Mouse (Mus musculus) heart, postnatal 10 days (tissue): ENCODE measurements around the gene Rnaseh2a. TPM values are rescaled to one million over a fixed set of nuclear protein-coding genes. Genes with fewer than 3 reads are reported as not detected.
A peak's percentile ranks its signal among the peaks of the same experiment; 100 is the strongest.

Experiments used
- DNase-seq, 2 experiments: peaks; one replicate each; pipeline ENCODE4 v3.0.0; 2021
- intact Hi-C: fragments of 180-260 bp; cut with DNase I; formaldehyde crosslinking; loops from one replicate; pipeline ENCODE4 v1.15.1; 2025
- total RNA-seq, 2 experiments: library from RNA; stranded (reverse); gene quantifications; 2 replicates each; pipeline ENCODE4 v1.2.3; 2021

Rnaseh2a gene
- total RNA-seq, 2 experiments from 2014 or later: 53.4 to 55.4 TPM

DNA sequence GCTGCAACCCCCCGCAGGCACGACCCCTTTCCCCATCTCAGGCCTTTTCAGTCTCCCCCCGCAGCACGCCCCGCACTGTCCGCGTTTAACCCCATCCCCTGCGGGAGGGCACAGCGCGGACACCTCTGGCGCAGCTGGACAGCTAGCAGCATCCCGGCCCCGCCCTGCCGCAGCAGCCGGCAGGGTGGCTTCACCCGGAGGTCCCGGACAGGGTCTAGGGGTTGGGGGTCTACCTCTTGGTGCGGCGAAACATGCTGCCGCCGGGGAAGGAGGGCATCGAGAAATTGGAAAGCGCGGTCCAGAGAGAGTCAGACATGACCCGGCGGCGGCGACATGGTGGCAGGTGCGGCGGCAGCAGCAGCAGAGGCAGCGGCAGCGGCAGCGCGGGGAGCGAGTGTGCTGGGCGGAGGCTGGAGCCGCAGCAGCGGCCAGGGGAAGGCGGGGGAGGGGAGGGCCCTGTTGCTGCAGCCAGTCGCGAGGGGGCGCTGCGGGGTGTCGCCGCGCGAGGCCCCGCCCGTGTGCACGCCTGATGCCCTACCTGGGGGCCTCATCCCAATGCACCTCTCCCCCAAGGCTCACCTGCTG is 32.5 kb downstream of the Rnaseh2a start, which contains the start of gene Mast1:
Gene Mast1, minus strand, starts transcription at position 398 of the 585 bp plus-strand sequence.
- peak; percentile 47 to 63 for DNase-seq
- intact Hi-C loops: no loop called here

- no peak for DNase-seq
- intact Hi-C loops: no loop called here
Observed at GRCm38 (mm10) chr8:84936041-84936961, 33.3 kb downstream of the Rnaseh2a start.

DNA sequence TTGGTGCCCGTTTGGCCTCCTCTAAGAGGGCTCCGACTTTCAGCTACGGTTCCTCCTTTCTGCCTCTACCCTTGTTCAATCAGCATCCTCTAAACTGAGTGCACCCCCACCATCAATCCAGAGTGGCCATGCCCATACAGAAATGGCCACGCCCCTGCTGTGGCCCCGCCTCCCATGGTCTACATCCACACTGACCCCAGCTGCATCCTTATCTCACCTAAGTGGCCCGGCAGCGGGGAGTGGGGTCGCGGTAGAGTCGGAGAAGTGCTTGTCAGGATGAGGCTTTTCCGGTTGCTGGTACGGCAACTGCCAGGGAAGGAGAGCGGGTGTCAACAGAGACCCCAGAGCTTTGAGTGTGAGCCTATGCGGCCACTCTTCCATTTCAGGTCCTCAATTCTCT is 34.1 kb downstream of the Rnaseh2a start:
- no peak for DNase-seq

DNA sequence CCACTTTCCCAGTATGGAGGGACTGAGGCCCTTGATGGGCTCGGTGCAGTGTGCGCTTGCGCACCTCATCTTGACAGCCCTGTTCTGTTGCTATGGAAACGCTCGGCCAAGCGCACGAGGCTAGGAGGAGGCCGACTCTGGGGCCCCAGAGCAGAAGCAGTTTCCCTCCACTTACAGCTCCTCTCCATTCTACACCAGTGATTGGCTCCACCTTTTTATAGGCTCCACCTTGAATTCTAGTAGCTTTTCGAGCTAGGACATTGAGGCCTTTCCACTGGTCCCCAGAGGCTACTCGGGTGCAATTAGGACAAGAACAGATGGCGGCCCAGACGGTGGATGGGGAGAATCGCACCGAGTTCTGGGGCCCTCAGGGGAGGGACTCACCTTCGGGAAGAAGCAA is 34.7 kb downstream of the Rnaseh2a start:
- intact Hi-C loops: no loop called here
- DNase-seq: no peak

More for the DNA sequence above, 34.1 kb downstream of the Rnaseh2a start:
- intact Hi-C loops: no loop called here

DNA sequence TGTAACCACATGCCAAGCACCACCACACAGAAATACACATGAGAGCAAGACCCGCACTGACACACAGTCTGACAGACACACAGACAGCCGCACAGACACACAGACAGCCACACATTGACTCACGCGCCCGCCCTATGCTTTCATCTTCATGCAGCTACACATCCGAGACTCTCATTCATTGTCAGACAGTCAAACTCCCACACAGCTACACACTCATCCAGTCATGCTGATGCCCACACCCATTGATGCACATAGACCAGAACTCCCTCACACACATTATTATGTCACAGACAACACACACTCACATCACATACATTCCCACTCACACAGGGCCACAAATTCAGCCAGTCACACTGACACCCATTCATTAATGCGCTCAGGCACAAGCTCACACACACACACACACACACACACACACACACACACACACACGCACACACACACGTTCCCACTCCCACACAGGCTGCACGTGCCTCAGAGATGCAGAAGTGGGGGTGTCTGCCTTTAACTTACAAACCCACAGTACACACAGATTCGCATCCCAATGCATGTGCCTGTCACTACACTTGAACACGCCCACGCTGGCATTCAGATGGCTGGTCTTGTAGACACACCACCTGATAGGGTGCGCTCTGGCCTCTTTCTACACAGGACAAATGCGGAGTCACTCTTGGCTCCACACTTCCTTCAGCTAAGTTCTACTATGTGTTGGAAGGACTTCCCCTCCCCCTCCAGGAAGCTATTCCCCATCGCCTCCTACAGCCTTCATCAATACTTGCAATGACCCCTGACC is 35.6 kb downstream of the Rnaseh2a start:
- DNase-seq: no peak
- intact Hi-C loops: no loop called here

DNA sequence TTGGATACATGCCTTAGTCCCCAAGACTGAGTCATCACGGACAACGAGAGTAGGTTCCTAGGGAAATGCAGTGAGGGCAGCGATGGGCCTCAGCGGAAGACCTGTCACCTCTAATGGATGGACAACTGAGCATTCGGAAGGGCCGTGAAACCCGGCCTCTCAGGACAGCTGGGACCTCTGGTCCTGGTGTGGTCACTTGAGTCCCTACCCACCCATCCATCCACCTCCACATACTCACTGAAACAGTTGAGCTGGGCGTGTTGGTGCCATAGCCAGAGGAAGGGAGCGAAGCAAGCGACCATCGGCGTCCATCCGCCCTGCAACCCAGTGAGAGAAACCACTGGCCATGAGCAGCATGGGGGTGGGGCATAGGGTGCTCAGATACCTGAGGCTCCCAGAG is 39.0 kb downstream of the Rnaseh2a start:
- intact Hi-C loops: no loop called here
- no peak for DNase-seq

DNA sequence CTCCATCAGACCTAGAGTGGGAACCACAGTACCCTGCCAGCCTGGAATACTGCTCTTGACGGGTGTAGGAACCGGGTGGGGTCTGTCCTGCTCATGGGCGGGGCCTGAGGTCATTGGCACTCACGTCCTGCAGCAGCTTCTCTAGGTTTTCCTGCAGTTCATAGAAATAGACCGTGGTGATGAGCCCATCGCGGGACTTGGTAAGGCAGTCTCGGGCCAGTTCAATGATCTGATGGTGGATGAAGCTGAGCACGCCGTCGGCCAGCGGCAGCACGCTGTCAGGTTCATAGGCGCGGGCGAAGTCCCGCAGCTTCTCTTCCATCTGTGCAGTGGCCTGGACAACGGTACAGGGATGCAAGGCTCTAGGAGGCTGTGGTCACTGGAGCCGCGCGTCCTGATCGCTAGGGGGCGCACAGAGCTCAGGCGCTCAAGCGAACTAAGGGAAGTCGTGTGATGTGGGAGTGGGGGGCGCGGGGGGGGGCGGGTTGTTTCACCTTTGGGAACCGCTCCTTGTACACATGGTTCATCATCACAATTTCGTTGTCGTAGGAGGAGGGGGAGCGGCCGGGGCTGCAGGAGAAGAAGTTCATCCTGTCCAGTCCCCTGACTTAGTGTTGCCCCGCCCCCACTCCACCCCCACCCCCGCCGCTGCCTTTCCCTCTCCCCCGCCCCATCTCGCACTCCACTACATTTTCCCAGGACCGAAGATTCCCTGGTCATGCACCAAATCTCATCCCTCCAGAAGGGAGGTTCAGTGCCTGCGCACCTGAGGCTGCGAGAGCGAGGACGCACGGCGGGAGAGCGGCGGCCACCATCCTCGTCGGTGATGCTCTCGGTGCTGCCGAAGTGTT is 40.9 kb downstream of the Rnaseh2a start:
- peak; percentile 63 to 79 for DNase-seq

GRCm38 (mm10) chr8:84927513-84927912 is 42.1 kb downstream of the Rnaseh2a start:
- DNase-seq: no peak
- intact Hi-C loops: no loop called here

More for the DNA sequence above, 40.9 kb downstream of the Rnaseh2a start:
- intact Hi-C loops: loop anchor here (1.0 kb wide), 1 partner anchor 70 kb away; no protein-coding TSS in a partner anchor

DNA sequence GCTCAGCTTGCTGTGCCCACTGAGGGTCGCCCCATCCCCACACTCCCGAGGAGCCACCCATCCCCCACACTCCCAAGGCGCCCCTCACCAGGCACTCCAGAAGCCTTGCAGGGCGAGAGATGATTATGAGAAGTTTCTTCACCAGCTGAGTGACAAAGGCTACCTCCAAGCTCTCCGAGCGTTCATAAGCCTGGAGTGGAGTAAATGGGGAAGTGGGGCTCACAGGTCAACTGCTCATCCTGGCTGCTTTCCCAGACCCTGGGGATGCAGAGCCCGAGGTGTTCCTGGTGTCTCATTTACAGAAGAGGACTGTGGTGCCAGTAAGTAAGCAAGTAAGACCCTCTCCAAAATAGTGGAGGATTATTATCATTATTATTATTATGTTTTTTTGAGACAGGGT is 44.0 kb downstream of the Rnaseh2a start:
- DNase-seq: no peak
- intact Hi-C loops: no loop called here

DNA sequence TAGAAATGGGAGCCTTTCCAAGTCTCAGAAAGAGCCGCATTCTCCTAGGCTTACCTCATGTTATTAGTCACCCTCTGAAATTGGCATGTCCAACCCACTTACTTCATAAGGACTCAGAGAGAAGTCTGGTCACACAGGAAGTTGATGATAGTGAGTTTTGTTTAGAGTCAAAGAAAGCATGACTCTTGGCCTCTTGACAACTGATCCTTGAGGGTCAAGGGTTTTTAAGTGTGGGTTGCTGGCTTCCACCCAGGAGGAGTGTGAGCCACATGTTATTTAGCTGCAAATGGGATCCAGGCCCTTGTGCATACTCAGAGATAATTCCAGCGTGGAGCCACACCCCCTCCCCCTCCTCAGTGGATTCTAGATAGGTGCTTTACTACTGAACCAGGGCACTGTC is 48.0 kb downstream of the Rnaseh2a start:
- DNase-seq: peak; percentile 28 to 35
- intact Hi-C loops: no loop called here

GRCm38 (mm10) chr8:84918646-84919045 is 50.9 kb downstream of the Rnaseh2a start:
- intact Hi-C loops: no loop called here
- DNase-seq: no peak

GRCm38 (mm10) chr8:84917781-84918180 is 51.8 kb downstream of the Rnaseh2a start:
- intact Hi-C loops: no loop called here
- no peak for DNase-seq

GRCm38 (mm10) chr8:84915269-84915668 is 54.3 kb downstream of the Rnaseh2a start:
- DNase-seq: no peak
- intact Hi-C loops: no loop called here

GRCm38 (mm10) chr8:84913960-84914359 is 55.6 kb downstream of the Rnaseh2a start:
- intact Hi-C loops: no loop called here
- no peak for DNase-seq

DNA sequence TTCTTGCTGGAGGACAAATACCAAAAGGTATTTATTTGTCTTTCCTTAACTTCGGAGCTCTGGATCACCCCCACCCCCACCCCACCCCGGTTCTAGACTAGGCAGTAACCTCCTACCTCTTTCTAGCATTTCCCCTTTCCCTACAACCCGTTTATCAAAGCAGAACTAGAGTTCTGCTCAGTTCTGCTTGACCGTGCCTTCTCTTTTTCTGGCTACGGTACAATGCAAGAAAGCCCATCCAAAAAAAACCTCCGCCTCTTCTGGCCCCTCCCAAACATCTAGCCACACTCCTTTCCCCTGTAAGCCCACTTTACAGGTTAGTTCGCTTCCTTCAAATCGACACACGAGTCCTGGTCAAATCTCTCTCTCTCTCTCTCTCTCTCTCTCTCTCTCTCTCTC is 56.1 kb downstream of the Rnaseh2a start:
- no peak for DNase-seq
- intact Hi-C loops: no loop called here

DNA sequence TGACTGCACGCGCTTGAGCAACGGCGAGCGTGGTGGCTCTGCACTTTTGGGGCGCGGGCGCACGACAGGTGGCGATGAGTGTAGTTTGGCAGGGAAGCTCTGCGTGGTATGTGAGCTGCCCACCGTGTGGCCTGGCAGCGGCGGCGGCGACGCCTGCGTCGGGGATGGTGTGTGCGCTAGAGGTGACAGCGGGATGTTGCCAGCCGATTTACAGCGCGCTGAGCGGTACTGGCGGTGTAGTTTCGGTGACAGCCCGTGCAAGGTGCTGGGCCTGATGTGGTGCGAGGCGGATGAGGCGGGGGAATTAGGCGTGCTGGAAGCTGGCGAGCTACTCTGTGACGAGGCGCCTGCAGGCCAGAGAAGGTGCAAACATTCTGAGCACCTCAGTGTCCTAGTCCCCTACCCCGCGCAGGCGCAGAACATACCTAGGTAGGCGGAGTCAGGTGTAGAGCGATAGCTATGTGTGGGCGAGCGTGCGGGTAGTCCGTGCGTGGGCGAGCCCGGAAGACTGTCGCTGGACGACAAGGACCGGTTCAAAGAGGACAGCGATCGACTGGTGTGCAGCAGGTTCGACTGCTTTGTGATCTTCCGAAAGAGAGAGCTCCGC is 56.6 kb downstream of the Rnaseh2a start:
- intact Hi-C loops: no loop called here
- DNase-seq: peak; percentile 61 to 64

DNA sequence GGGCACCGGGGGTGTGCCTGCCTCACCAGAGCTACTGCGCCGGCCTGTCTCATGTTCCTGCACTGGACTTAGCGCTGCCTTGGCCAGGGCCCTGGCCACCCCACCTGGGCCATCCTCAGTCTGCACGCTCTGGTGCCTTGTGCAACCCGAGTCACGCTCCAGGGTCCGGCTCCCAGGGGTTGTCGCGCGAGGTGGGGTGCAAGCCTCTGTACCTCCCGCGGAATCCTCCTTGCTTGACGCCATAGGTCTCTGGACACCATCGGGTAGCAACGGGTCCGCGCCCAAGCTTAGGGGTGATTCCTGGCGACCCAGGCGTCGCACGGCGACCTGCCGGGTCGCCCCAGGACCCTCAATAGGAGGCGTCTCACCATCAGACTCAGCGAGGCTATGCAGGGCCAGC is 57.2 kb downstream of the Rnaseh2a start:
- intact Hi-C loops: no loop called here
- DNase-seq: no peak

DNA sequence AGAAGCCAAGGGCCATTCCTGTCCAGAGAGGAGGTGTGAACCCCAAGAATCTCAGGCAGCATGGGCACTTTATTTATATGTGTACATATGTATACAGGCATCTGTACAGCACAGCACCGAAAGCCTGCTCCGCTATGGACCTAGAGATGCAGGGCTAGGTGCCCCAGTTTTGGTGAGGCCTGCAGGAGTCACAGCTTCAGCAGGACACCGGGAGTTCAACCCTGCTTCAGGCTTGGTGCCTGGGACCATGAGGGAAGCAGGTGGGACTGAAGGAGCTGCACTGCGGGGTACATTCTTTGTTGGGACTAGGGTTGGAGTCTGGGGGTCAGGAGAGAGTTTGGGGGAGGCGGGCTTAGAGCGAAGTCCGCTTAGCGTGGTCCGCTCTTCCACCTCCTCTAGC is 57.7 kb downstream of the Rnaseh2a start:
- intact Hi-C loops: no loop called here
- DNase-seq: no peak

GRCm38 (mm10) chr8:84910551-84910950 is 59.0 kb downstream of the Rnaseh2a start:
- intact Hi-C loops: no loop called here
- no peak for DNase-seq

- no peak for DNase-seq
- intact Hi-C loops: no loop called here
Observed at GRCm38 (mm10) chr8:84909949-84910348, 59.6 kb downstream of the Rnaseh2a start.
